Mouse (Mus musculus) G1E (cell line): Measurements from ENCODE around the gene Hcls1.

ENCODE experiments used
- CTCF ChIP-seq: IDR thresholded peaks from 2 replicates; pipeline ENCODE4 v1.5.1; 2012; ENCODE audit warnings: low read depth, low read length, inconsistent platforms, mixed read lengths
- TAL1 ChIP-seq: conservative IDR thresholded peaks from 2 replicates; pipeline ENCODE4 v1.6.1; 2012; ENCODE audit warnings: low read depth, low read length, inconsistent platforms, mixed read lengths

DNA sequence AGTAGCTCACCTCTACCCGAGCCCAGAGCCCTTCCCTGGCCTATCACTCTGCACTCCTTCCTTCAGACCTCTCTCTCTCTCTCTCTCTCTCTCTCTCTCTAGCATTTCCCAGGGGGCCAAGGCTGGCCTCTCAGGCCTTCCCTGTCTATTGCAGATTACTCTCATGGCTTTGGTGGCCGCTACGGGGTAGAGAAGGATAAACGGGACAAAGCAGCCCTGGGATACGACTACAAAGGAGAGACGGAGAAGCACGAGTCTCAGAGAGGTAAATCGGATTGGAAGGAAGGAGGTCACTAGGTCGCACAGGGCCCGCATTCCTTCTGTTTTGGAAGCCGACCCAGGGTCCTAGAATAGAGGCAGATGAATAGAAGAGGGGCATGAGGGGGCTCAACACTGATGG is 20.3 kb downstream of the Hcls1 start:
- TF ChIP-seq CTCF (no peak), TAL1 (no peak)
